Mouse (Mus musculus): ENCODE measurements around the gene Dtx2. TPM values are rescaled to one million over a fixed set of nuclear protein-coding genes. Genes with fewer than 3 reads are reported as not detected.
"Not testable (repeated sequence)": the region's sequence is repeated elsewhere in the genome, so short reads cannot be mapped to it uniquely, and the experiment has no call there.

Dtx2 gene
- total RNA-seq, 2 experiments from 2014 or later: 7.9 to 8.0 TPM

DNA sequence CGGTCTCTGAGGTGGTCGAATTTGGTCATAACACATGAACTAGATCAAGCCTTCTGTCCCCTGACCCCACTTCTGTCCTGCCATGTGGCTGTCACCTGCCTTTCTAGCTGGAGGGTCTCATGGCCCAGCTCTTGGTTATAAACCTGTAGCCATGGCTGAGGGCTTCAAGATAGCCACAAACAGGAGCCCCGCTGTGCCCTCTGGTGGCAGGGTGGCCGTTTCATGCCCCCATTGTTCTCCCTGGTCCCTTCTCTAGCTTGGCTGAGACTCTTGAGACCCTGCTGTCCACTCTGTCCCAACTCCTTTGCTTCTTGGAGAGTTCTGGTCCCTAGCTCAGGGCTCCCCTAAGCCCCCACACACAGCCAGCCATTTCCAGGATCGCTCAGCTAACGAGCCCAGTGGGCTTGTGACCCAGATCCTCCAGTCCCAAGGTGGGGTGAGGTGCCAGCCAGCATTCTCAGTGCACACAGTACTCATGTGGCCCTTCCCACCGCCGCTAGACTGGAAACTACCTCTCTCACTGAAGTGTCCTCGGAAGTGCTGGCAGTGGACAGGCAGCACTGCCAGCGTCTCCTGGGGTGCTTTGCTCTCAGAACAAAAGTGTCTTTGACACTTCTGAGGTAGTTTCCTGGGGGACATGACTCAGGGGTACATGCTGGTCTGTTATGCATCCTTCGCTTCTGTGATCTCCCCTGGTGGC, 33.2 kb downstream of the Dtx2 start:
- no peak for DNase-seq

- no peak for DNase-seq
Observed at GRCm38 (mm10) chr5:136034868-136035267, 40.3 kb downstream of the Dtx2 start.

GRCm38 (mm10) chr5:136035285-136035684, 40.7 kb downstream of the Dtx2 start:
- DNase-seq: no peak

GRCm38 (mm10) chr5:136036667-136037066, 42.1 kb downstream of the Dtx2 start:
- DNase-seq: no peak

DNA sequence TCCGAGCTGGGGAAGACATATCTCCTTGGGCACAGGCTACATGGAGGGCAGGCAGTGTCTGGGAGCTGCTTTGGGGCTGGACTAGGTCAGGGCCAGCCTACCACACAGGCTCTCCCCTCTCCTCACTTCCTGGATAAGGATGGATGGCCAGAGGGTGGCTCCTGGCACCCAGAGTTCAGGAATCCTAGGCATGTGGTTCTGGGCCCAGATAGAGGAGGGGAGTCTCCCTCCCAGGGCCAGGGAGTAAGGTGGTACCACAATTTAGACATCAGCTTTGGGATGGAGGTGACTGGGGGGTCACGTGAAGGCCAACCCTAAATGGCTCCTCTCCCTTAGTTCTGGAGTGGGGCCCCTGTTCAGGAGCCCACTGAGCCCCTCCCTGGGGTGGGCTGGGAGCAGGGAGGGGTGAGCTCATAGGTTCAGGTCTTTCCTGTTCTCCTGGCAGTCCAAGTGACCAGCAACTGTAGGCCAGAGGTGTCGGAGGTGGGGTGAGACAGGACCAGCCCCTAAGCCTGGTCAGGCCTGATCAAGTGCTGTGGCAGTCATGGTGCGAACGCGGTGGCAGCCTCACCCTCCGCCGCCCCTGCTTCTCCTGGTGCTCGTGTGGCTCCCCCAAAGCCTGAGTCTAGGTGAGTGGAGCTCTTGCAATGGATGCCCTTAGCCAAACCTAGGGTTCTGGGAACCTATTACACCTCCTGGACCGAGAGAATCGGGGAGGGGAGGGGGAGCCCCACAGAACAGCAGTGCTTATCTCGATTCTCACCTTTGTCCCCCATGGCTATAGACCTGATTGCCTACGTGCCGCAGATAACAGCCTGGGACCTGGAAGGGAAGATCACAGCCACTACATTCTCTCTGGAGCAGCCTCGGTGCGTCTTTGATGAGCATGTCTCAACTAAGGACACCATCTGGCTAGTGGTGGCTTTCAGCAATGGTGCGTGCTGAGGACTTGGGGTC, 43.9 kb downstream of the Dtx2 start, which contains the start of gene Upk3b:
Gene Upk3b (plus strand): TSS at position 239 of the 957 bp plus-strand sequence.
- no peak for DNase-seq

- DNase-seq: no peak
Observed at GRCm38 (mm10) chr5:136040210-136040609, 45.6 kb downstream of the Dtx2 start.

- no peak for DNase-seq
Observed at GRCm38 (mm10) chr5:136041260-136041659, 46.7 kb downstream of the Dtx2 start.

GRCm38 (mm10) chr5:136041666-136042065, 47.1 kb downstream of the Dtx2 start:
- no peak for DNase-seq

GRCm38 (mm10) chr5:136044865-136045264, 50.3 kb downstream of the Dtx2 start:
- DNase-seq: no peak

- no peak for DNase-seq
Observed at GRCm38 (mm10) chr5:136045408-136045807, 50.8 kb downstream of the Dtx2 start.

DNA sequence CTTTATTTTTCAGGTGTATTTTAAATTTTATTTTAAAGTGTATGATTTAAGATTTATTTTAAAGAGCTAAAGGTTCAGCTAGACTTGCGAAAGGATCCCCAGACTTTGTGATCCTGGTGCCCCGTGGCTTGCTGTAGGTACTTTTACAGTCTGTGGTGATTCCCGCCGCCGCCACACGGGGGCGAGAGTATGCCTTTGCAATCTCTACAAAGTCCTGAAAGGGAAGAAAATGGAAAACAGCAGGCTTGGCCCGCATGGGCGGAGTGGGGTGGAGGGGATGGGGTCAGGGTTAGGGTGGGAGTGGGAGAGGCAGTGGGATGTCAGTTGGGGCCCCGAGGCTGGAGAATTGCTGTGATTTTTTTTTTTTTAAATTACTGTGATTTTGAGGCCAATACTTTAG, 51.4 kb downstream of the Dtx2 start:
- DNase-seq: peak; percentile 70 to 76

- not testable (repeated sequence) for DNase-seq
Observed at GRCm38 (mm10) chr5:136048541-136048940, 53.9 kb downstream of the Dtx2 start.

- no peak for DNase-seq
Observed at GRCm38 (mm10) chr5:136049926-136050325, 55.3 kb downstream of the Dtx2 start.

- no peak for DNase-seq
Observed at GRCm38 (mm10) chr5:136051231-136052085, 56.9 kb downstream of the Dtx2 start.

- no peak for DNase-seq
Observed at GRCm38 (mm10) chr5:136052861-136053655, 58.5 kb downstream of the Dtx2 start.

GRCm38 (mm10) chr5:136054301-136055077, 59.9 kb downstream of the Dtx2 start, which contains the start of gene Upk3bl:
TSS of gene Upk3bl (plus strand) at chr5:136054492.
- DNase-seq: no peak

DNA sequence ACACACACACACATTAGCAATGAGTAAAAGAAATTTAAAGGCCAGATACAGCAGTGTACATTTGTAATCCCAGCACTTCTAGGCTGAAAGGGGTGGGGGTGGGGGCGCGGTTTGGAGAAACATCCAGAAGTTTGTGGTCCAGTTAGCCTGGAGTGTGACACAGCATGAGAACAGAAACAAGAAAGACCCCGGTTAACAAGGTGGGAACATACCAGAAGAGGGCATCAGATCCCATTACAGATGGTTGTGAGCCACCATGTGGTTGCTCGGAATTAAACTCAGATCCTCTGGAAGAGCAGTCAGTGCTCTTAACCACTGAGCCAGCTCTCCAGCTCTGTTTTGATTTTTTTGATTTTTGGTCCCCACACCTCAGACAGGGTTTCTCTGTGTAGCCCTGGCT, 61.5 kb downstream of the Dtx2 start:
- DNase-seq: no peak

GRCm38 (mm10) chr5:136057085-136057484, 62.5 kb downstream of the Dtx2 start:
- DNase-seq: no peak

GRCm38 (mm10) chr5:136061567-136061966, 67.0 kb downstream of the Dtx2 start:
- DNase-seq: peak; percentile 63 to 72

- no peak for DNase-seq
Observed at GRCm38 (mm10) chr5:136063920-136064319, 69.3 kb downstream of the Dtx2 start.
